Mouse (Mus musculus) forebrain, embryonic 11.5 days (tissue): ENCODE data around the gene Nap1l5. TPM values are rescaled to one million over a fixed set of nuclear protein-coding genes. Genes with fewer than 3 reads are reported as not detected.
"Not testable (repeated sequence)": the region's sequence is repeated elsewhere in the genome, so short reads cannot be mapped to it uniquely, and the experiment has no call there.

Experiments used
- ATAC-seq: fragments of 200-750 bp; cut with Nextera tagmentation; replicated peaks from 2 replicates; pipeline ENCODE4 v1.8.0; 2017; ENCODE audit warnings: moderate TSS enrichment; ENCODE audit not compliant: low FRiP score
- DNase-seq: peaks from one replicate; pipeline ENCODE4 v3.0.0-alpha.2; 2017; ENCODE audit warnings: low spot score
- H3K27ac ChIP-seq: fragments of 300-500 bp; sonication (generic); 2 replicates; pipeline ENCODE4 v1.5.1; 2014; ENCODE audit warnings: low read depth, low read length
- H3K27me3 ChIP-seq: fragments of 300-500 bp; sonication (generic); 2 replicates; pipeline ENCODE4 v1.6.1; 2014; ENCODE audit warnings: mild to moderate bottlenecking, low read length, mixed read lengths; ENCODE audit not compliant: control insufficient read depth, insufficient read depth
- H3K36me3 ChIP-seq: fragments of 300-500 bp; sonication (generic); 2 replicates; pipeline ENCODE4 v1.6.1; 2014; ENCODE audit warnings: mild to moderate bottlenecking, low read length, moderate library complexity, mixed read lengths; ENCODE audit not compliant: control insufficient read depth, insufficient read depth
- H3K4me1 ChIP-seq: fragments of 300-500 bp; sonication (generic); replicated peaks from 2 replicates; pipeline ENCODE4 v1.6.1; 2014; ENCODE audit warnings: low read length, mixed read lengths; ENCODE audit not compliant: control insufficient read depth, insufficient read depth
- H3K4me2 ChIP-seq: fragments of 300-500 bp; sonication (generic); 2 replicates; pipeline ENCODE4 v1.6.1; 2014; ENCODE audit warnings: low read depth, mild to moderate bottlenecking, low read length, moderate library complexity, mixed read lengths; ENCODE audit not compliant: severe bottlenecking
- H3K4me3 ChIP-seq: fragments of 300-500 bp; sonication (generic); 2 replicates; pipeline ENCODE4 v1.5.1; 2014; ENCODE audit warnings: low read depth, low read length
- H3K9ac ChIP-seq: fragments of 300-500 bp; sonication (generic); 2 replicates; pipeline ENCODE4 v1.6.1; 2014; ENCODE audit warnings: low read length
- H3K9me3 ChIP-seq: fragments of 300-500 bp; sonication (generic); 2 replicates; pipeline ENCODE4 v1.6.1; 2016; ENCODE audit warnings: low read length, mixed read lengths; ENCODE audit not compliant: control insufficient read depth
- WGBS: fragments of 180-500 bp; shearing (Covaris S2); extraction: QIAGEN DNeasy Blood & Tissue Kit; methylation state at CpG from one replicate; pipeline ENCODE4 v1.1.7; 2014; 5-methylcytosine and 5-hydroxymethylcytosine counted together
- polyA plus RNA-seq: library from polyadenylated mRNA; unstranded; fragments of >200 nt; fragmentation: Nextera tagmentation; extraction: Ambion mirVana; gene quantifications from 2 replicates; pipeline ENCODE4 v1.2.1, GENCODE M21; 2014

Nap1l5 gene
- polyA plus RNA-seq, 1 experiment from 2014 or later = 19.5 TPM

GRCm38 (mm10) chr6:58879572-58879971 is 27.3 kb downstream of the Nap1l5 start:
- Histone ChIP-seq H3K4me3 (no peak overlapping the region), H3K9me3 (no peaks in the 10 kb centered on the region), H3K4me1 (no peaks in the 10 kb centered on the region), H3K36me3 (no peaks in the 10 kb centered on the region), H3K9ac (no peak overlapping the region), H3K27ac (no peak overlapping the region), H3K4me2 (no peak overlapping the region), H3K27me3 (no peaks in the 10 kb centered on the region)
- ATAC-seq (0 out of 2 replicates have a peak, but pooled peaks have one; percentile 39), DNase-seq (no peak)
- 81% methylated on average over 4 of the region's 4 CpGs for WGBS

GRCm38 (mm10) chr6:58867858-58868257 is 39.0 kb downstream of the Nap1l5 start:
- not testable (repeated sequence) for DNase-seq, H3K36me3 ChIP-seq, H3K9ac ChIP-seq, H3K27me3 ChIP-seq, H3K4me1 ChIP-seq, H3K9me3 ChIP-seq, H3K27ac ChIP-seq, ATAC-seq, H3K4me3 ChIP-seq, H3K4me2 ChIP-seq
- 92% methylated on average over 6 of the region's 6 CpGs for WGBS

GRCm38 (mm10) chr6:58863631-58864235 is 43.1 kb downstream of the Nap1l5 start:
- Histone ChIP-seq H3K9me3 (no peaks in the 10 kb centered on the region), H3K4me3 (no peak overlapping the region), H3K36me3 (no peaks in the 10 kb centered on the region), H3K4me2 (no peak overlapping the region), H3K27ac (no peak overlapping the region), H3K27me3 (no peaks in the 10 kb centered on the region), H3K9ac (no peak overlapping the region), H3K4me1 (no peaks in the 10 kb centered on the region)
- DNase-seq = no peak
- ATAC-seq = peak; percentile 36; the same call in 1 of the 2 replicates
- WGBS = 82% methylated on average over 4 of the region's 4 CpGs

- 79% methylated on average over 9 of the region's 9 CpGs for WGBS
- ATAC-seq = no peak
- Histone ChIP-seq H3K9me3 (no peaks in the 10 kb centered on the region), H3K27me3 (no peaks in the 10 kb centered on the region), H3K4me3 (no peak overlapping the region), H3K9ac (no peak overlapping the region), H3K36me3 (no peaks in the 10 kb centered on the region), H3K27ac (no peak overlapping the region), H3K4me1 (no peaks in the 10 kb centered on the region), H3K4me2 (no peak overlapping the region)
- DNase-seq = no peak
These were observed 44.4 kb downstream of the Nap1l5 start for GRCm38 (mm10) chr6:58862446-58862993.

GRCm38 (mm10) chr6:58859517-58859916 is 47.4 kb downstream of the Nap1l5 start:
- Histone ChIP-seq H3K9ac (no peak overlapping the region), H3K27me3 (no peaks in the 10 kb centered on the region), H3K4me3 (no peak overlapping the region), H3K9me3 (no peaks in the 10 kb centered on the region), H3K27ac (no peak overlapping the region), H3K4me1 (no peaks in the 10 kb centered on the region), H3K4me2 (no peak overlapping the region), H3K36me3 (no peaks in the 10 kb centered on the region)
- 85% methylated on average over 4 of the region's 4 CpGs for WGBS
- ATAC-seq = no peak
- no peak for DNase-seq

GRCm38 (mm10) chr6:58856494-58856893 is 50.4 kb downstream of the Nap1l5 start:
- Histone ChIP-seq H3K9me3 (no peaks in the 10 kb centered on the region), H3K27ac (no peak overlapping the region), H3K4me3 (no peak overlapping the region), H3K27me3 (no peaks in the 10 kb centered on the region), H3K4me2 (no peak overlapping the region), H3K9ac (no peak overlapping the region), H3K4me1 (no peaks in the 10 kb centered on the region), H3K36me3 (no peaks in the 10 kb centered on the region)
- ATAC-seq (no peak), DNase-seq (no peak)
- WGBS = 81% methylated on average over 2 of the region's 2 CpGs

- no peaks in the 10 kb centered on the region for H3K27me3 ChIP-seq
- H3K4me3 ChIP-seq = no peak overlapping the region
- no peak for DNase-seq
- no peaks in the 10 kb centered on the region for H3K9me3 ChIP-seq
- H3K27ac ChIP-seq = no peak overlapping the region
- no peak overlapping the region for H3K9ac ChIP-seq
- no peaks in the 10 kb centered on the region for H3K36me3 ChIP-seq
- no peak overlapping the region for H3K4me2 ChIP-seq
- no peak for ATAC-seq
- WGBS = 88% methylated on average over 10 of the region's 10 CpGs
- no peaks in the 10 kb centered on the region for H3K4me1 ChIP-seq
These were observed 51.1 kb downstream of the Nap1l5 start for GRCm38 (mm10) chr6:58855676-58856367.
